Mouse (Mus musculus) liver, adult 2 months (tissue): ENCODE results near the gene Casz1. TPM values are rescaled to one million over a fixed set of nuclear protein-coding genes. Genes with fewer than 3 reads are reported as not detected.
A peak's percentile ranks its signal among the peaks of the same experiment; 100 is the strongest.

Experiments
- DNase-seq: peaks from one replicate; pipeline ENCODE4 v3.0.0-alpha.2; 2011; ENCODE audit warnings: low read depth, low spot score; ENCODE audit errors: extremely low read depth
- H3K27ac ChIP-seq: fragments of 200-500 bp; replicated peaks from 2 replicates; pipeline ENCODE4 v1.5.1; 2012; ENCODE audit warnings: low read depth, mild to moderate bottlenecking, control low read depth, inconsistent platforms, low read length; ENCODE audit not compliant: insufficient read depth
- H3K27me3 ChIP-seq: fragments of 200-500 bp; 2 replicates; pipeline ENCODE4 v1.6.1; 2012; ENCODE audit warnings: mild to moderate bottlenecking, moderate library complexity, low read length, inconsistent platforms; ENCODE audit not compliant: control insufficient read depth, insufficient read depth
- H3K36me3 ChIP-seq: fragments of 200-500 bp; 2 replicates; pipeline ENCODE4 v1.6.1; 2012; ENCODE audit warnings: low read length, inconsistent platforms; ENCODE audit not compliant: control insufficient read depth, insufficient read depth
- H3K4me1 ChIP-seq: fragments of 200-500 bp; 2 replicates; pipeline ENCODE4 v1.6.1; 2011; ENCODE audit warnings: low read length; ENCODE audit not compliant: control insufficient read depth, insufficient read depth
- H3K4me3 ChIP-seq: fragments of 200-500 bp; 2 replicates; pipeline ENCODE4 v1.5.1; 2011; ENCODE audit warnings: low read depth, mild to moderate bottlenecking, control low read depth, low read length, moderate library complexity; ENCODE audit not compliant: insufficient read depth
- H3K79me2 ChIP-seq: fragments of 200-500 bp; 2 replicates; pipeline ENCODE4 v1.6.1; 2012; ENCODE audit warnings: inconsistent platforms, mild to moderate bottlenecking, low read length, moderate library complexity; ENCODE audit not compliant: control insufficient read depth, insufficient read depth
- H3K9ac ChIP-seq: fragments of 200-500 bp; 2 replicates; pipeline ENCODE4 v1.6.1; 2012; ENCODE audit warnings: low read depth, mild to moderate bottlenecking, control low read depth, inconsistent platforms, low read length
- CTCF ChIP-seq: fragments of 200-500 bp; IDR thresholded peaks from 2 replicates; pipeline ENCODE4 v1.5.1; 2011; ENCODE audit warnings: low read depth, low read length, control low read depth
- POLR2A ChIP-seq: fragments of 200-500 bp; IDR thresholded peaks from 2 replicates; pipeline ENCODE4 v1.6.1; 2011; ENCODE audit warnings: low read length, control low read depth; ENCODE audit not compliant: insufficient read depth; ENCODE audit errors: extremely low read depth
- WGBS: fragments of 180-500 bp; shearing (Covaris S2); methylation state at CpG from one replicate; pipeline ENCODE4 v1.1.7; 2018; 5-methylcytosine and 5-hydroxymethylcytosine counted together
- polyA plus RNA-seq: library from polyadenylated mRNA; depleted of rRNA; stranded (reverse); fragments of >200 nt; gene quantifications from 2 replicates; pipeline ENCODE4 v1.2.3, GENCODE M21; 2012
- total RNA-seq: library from RNA; depleted of rRNA; stranded (reverse); fragments of >200 nt; gene quantifications from 2 replicates; pipeline ENCODE4 v1.2.3, GENCODE M21; 2014

Gene Casz1
- total and polyA plus RNA-seq, 2 experiments, result 0.09 to 0.24 TPM

DNA sequence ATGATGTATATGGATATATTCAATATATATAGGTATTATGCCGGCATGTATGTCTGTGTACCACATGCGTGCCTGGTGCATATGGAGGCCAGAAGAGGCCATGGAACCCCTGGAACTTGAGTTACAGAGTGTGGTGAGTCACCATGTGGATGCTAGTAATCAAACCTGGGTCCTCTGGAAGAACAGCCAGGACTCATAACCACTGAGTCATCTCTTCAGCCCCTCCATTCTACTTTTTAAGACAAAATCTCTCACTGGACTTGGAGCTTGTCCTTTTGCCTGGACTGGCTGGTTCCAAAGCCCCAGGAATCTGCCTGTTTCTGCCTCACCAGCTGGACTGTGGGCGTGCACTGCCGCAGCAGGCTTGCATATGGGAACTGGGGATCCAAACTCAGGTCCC is 66.3 kb downstream of the Casz1 start:
- H3K9ac ChIP-seq, result no peak overlapping the region
- H3K27me3 ChIP-seq, result no peaks in the 10 kb centered on the region
- no peaks in the 10 kb centered on the region for H3K79me2 ChIP-seq
- TF ChIP-seq POLR2A (no peak), CTCF (no peak)
- no peak for DNase-seq
- H3K4me1 ChIP-seq, result no peaks in the 10 kb centered on the region
- 96% methylated on average over 4 of the region's 4 CpGs for WGBS
- H3K36me3 ChIP-seq, result no peaks in the 10 kb centered on the region
- no peak overlapping the region for H3K4me3 ChIP-seq
- no peak overlapping the region for H3K27ac ChIP-seq

GRCm38 (mm10) chr4:148871751-148872334 is 67.6 kb downstream of the Casz1 start:
- H3K27ac ChIP-seq, result no peak overlapping the region
- peak; percentile 24 for DNase-seq
- no peaks in the 10 kb centered on the region for H3K27me3 ChIP-seq
- no peaks in the 10 kb centered on the region for H3K79me2 ChIP-seq
- no peak overlapping the region for H3K4me3 ChIP-seq
- no peaks in the 10 kb centered on the region for H3K36me3 ChIP-seq
- H3K9ac ChIP-seq, result no peak overlapping the region
- 49% methylated on average over 10 of the region's 10 CpGs for WGBS
- no peak for TF ChIP-seq POLR2A
- no peak for TF ChIP-seq CTCF
- no peaks in the 10 kb centered on the region for H3K4me1 ChIP-seq

DNA sequence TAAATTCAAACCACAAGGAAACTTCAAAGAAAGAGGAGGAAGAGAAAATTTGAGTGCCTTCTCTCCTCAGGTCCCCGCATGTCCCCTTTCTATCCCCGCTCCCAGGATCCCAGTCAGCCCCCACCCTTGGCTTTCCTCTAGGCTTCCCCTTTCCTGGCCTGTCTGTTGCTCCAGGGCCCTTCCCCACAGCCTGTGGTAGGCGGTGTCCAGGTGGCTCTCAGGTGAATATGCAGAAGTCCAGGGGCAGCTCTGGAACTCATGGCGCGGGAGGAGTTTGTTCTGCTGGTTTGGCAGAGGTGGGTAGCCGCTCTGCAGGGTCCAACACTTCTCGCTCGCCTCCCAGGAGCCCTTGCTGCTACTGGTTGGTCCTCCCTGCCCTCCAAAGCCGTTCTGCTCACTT is 68.1 kb downstream of the Casz1 start:
- no peak for DNase-seq
- no peaks in the 10 kb centered on the region for H3K27me3 ChIP-seq
- TF ChIP-seq POLR2A, result no peak
- no peak for TF ChIP-seq CTCF

GRCm38 (mm10) chr4:148872783-148873182 is 68.6 kb downstream of the Casz1 start:
- Histone ChIP-seq H3K4me3 (no peak overlapping the region), H3K4me1 (no peaks in the 10 kb centered on the region), H3K9ac (no peak overlapping the region), H3K79me2 (no peaks in the 10 kb centered on the region), H3K27me3 (no peaks in the 10 kb centered on the region), H3K36me3 (no peaks in the 10 kb centered on the region), H3K27ac (no peak overlapping the region)
- TF ChIP-seq POLR2A (no peak), CTCF (no peak)
- 45% methylated on average over 12 of the region's 12 CpGs for WGBS
- DNase-seq, result peak; percentile 16

More for the DNA sequence above, 68.1 kb downstream of the Casz1 start:
- 81% methylated on average over 9 of the region's 9 CpGs for WGBS
- Histone ChIP-seq H3K27ac (no peak overlapping the region), H3K4me3 (no peak overlapping the region), H3K9ac (no peak overlapping the region), H3K79me2 (no peaks in the 10 kb centered on the region), H3K36me3 (no peaks in the 10 kb centered on the region), H3K4me1 (no peaks in the 10 kb centered on the region)

- WGBS, result 90% methylated on average over 9 of the region's 9 CpGs
Measured at GRCm38 (mm10) chr4:148876166-148876565, 71.9 kb downstream of the Casz1 start.

GRCm38 (mm10) chr4:148876867-148877266 is 72.6 kb downstream of the Casz1 start:
- Histone ChIP-seq H3K27ac (no peak overlapping the region), H3K4me1 (no peaks in the 10 kb centered on the region), H3K9ac (no peak overlapping the region), H3K4me3 (no peak overlapping the region), H3K27me3 (no peaks in the 10 kb centered on the region), H3K36me3 (no peaks in the 10 kb centered on the region), H3K79me2 (no peaks in the 10 kb centered on the region)
- TF ChIP-seq CTCF, result no peak
- no peak for TF ChIP-seq POLR2A
- DNase-seq, result no peak
- WGBS, result 75% methylated on average over 8 of the region's 8 CpGs

More at GRCm38 (mm10) chr4:148876166-148876565, 71.9 kb downstream of the Casz1 start:
- H3K9ac ChIP-seq, result no peak overlapping the region
- no peaks in the 10 kb centered on the region for H3K4me1 ChIP-seq
- no peaks in the 10 kb centered on the region for H3K27me3 ChIP-seq
- no peak overlapping the region for H3K4me3 ChIP-seq
- H3K36me3 ChIP-seq, result no peaks in the 10 kb centered on the region
- no peak for DNase-seq
- no peaks in the 10 kb centered on the region for H3K79me2 ChIP-seq
- no peak overlapping the region for H3K27ac ChIP-seq
- no peak for TF ChIP-seq CTCF
- no peak for TF ChIP-seq POLR2A
